Mouse (Mus musculus): Measurements from ENCODE around the gene Mcub.

Mcub gene

GRCm38 (mm10) chr3:129896591-129896990, 73.4 kb downstream of the Mcub start:
- DNase-seq (ENCODE audit: low spot score in 2 of 2) = no peak

GRCm38 (mm10) chr3:129893143-129893542, 76.9 kb downstream of the Mcub start:
- DNase-seq (ENCODE audit: low spot score in 2 of 2) = no peak

- no peak for DNase-seq (ENCODE audit: low spot score in 2 of 2)
These were observed 78.0 kb downstream of the Mcub start for GRCm38 (mm10) chr3:129892003-129892402.

- no peak for DNase-seq (ENCODE audit: low spot score in 2 of 2)
These were observed 82.1 kb downstream of the Mcub start for GRCm38 (mm10) chr3:129887779-129888517.

- DNase-seq (ENCODE audit: low spot score in 2 of 2) = no peak
These were observed 83.6 kb downstream of the Mcub start for GRCm38 (mm10) chr3:129886430-129886829.

- DNase-seq (ENCODE audit: low spot score in 2 of 2) = no peak
These were observed 84.4 kb downstream of the Mcub start for GRCm38 (mm10) chr3:129885577-129885976.

GRCm38 (mm10) chr3:129880925-129881593, 88.9 kb downstream of the Mcub start:
- DNase-seq (ENCODE audit: low spot score in 2 of 2) = no peak

GRCm38 (mm10) chr3:129879913-129880312, 90.1 kb downstream of the Mcub start:
- DNase-seq (ENCODE audit: low spot score in 2 of 2) = no peak

GRCm38 (mm10) chr3:129879131-129879757, 90.8 kb downstream of the Mcub start:
- peak; percentile 34 to 35 for DNase-seq (ENCODE audit: low spot score in 2 of 2)

- DNase-seq (ENCODE audit: low spot score in 2 of 2) = peak; percentile 94 to 95
These were observed 91.5 kb downstream of the Mcub start, which contains the start of gene Pla2g12a for GRCm38 (mm10) chr3:129878405-129879021. TSS of gene Pla2g12a (plus strand) at chr3:129878606.

GRCm38 (mm10) chr3:129877327-129877726, 92.7 kb downstream of the Mcub start:
- DNase-seq (ENCODE audit: low spot score in 2 of 2) = no peak

Measured in right cerebral cortex, postnatal 10 days (tissue).